Mouse (Mus musculus): ENCODE results near the gene Hoxd10.

Hoxd10 gene

DNA sequence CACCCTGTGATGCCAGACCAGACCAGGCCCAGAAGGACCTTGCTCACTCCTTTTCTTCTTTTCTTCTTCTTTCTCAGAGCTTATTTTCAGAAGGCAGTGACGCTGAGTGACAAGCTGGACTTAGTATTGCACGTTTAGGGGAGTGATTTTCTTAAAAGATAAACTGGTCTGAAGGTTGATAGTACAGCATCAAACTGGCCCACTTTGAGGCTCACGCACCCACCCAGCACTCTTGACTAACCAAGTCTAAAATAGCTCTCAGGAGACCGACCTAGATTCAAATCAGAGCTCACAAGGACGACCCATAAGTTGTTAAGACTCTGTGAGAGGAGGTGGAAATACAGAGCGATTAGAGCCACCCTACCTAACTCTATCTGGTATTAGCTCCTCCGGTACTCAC lies 25.3 kb upstream of the Hoxd10 start:
- DNase-seq (ENCODE audit: low spot score in 2 of 2) = no peak

DNA sequence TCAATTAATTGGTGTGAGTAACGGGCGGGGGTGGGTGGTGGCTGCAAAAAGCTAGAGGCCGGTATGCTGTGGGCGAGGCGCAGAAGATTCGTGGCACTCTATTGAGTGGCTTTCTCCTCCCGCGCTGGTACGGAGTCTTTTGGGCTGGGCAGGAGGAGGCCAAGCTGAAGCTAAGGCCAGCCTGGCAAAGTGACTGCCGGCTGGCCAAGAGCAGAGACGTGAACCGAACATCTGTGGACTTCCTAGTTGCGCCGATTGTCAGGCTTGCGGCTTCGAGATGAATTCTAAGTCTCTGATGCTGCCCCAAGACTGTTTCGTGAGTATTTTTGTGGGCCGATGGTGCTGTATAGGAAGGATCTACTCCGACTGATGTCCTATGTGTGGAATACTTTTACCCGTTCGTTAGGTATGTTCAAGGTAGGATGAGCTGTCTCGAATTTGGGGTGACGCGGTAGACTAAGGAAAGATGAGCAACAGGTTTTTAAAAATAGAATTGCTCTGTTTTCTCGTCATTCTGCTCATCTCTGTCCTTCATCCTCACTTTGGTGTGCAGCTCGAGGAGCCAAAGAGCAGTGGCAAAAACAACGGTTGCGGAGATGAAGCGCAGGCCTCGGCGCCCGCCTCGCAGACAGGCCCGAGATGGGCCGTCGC lies 24.4 kb upstream of the Hoxd10 start:
- no peak for DNase-seq (ENCODE audit: low spot score in 2 of 2)

DNA sequence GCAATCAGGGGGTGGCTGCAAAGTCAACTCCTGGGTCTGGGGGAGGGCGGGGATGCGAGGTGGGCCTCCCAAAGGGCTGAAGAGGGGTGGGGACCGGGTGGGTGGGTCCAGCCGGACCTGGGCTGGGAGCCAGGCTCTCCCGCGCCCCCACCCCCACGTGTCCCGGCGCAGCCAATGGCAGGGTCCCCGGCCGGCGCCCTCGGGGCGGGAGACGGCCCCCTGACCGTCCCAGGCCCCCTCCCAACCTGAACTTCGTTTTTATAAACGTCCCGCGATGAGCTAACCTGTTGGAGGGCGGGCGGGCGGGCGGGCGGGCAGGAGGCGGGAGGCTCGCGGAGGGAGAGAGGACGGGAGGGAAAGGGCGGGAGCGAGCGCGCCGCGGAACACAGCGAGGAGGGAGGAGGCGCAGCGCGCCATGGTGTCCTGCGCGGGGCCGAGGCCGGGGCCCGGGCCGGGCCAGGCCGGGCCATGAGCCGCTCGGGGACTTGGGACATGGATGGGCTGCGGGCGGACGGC lies 23.8 kb upstream of the Hoxd10 start, which contains the start of gene Hoxd13:
Hoxd13 (plus strand) TSS at position 469 of the 516 bp plus-strand sequence.
- DNase-seq (ENCODE audit: low spot score in 2 of 2) = no peak

DNA sequence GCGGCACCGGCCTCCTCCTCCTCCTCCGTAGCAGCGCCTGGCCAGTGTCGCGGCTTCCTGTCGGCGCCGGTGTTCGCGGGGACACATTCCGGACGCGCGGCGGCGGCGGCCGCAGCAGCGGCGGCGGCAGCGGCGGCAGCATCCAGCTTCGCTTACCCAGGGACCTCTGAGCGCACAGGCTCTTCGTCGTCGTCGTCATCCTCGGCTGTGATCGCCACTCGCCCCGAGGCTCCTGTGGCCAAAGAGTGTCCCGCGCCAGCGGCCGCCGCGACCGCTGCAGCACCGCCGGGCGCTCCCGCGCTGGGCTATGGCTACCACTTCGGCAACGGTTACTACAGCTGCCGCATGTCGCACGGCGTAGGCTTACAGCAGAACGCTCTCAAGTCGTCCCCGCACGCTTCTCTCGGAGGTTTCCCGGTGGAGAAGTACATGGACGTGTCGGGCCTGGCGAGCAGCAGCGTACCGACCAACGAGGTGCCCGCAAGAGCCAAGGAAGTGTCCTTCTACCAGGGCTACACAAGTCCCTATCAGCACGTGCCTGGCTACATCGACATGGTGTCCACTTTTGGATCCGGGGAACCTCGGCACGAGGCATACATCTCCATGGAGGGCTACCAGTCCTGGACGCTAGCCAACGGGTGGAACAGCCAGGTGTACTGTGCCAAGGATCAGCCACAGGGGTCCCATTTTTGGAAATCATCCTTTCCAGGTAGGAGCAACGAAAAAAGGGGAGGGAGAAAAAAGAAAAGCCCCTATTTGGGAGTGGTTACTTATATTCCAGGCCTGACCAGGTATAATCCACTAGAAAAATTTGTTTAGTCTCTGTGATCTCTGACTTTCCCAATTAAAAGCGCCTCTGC lies 23.1 kb upstream of the Hoxd10 start:
- no peak for DNase-seq (ENCODE audit: low spot score in 2 of 2)

DNA sequence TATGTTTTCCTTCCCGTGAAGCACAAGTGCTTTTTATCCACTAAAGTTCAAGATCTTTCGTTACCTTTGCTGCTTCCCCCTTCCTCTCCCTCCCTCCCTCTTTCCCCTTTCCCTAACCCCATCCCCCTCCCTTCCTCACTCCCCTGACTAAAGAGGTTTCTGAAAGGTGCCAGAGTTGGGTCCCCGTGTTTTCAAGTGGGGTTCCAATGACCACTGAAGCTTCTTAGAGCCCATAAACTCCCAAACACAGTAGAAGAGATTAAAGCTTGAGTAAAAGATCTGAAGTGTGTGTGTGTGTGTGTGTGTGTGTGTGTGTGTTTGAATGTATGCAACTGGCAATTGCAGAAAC lies 22.5 kb upstream of the Hoxd10 start:
- no peak for DNase-seq (ENCODE audit: low spot score in 2 of 2)

DNA sequence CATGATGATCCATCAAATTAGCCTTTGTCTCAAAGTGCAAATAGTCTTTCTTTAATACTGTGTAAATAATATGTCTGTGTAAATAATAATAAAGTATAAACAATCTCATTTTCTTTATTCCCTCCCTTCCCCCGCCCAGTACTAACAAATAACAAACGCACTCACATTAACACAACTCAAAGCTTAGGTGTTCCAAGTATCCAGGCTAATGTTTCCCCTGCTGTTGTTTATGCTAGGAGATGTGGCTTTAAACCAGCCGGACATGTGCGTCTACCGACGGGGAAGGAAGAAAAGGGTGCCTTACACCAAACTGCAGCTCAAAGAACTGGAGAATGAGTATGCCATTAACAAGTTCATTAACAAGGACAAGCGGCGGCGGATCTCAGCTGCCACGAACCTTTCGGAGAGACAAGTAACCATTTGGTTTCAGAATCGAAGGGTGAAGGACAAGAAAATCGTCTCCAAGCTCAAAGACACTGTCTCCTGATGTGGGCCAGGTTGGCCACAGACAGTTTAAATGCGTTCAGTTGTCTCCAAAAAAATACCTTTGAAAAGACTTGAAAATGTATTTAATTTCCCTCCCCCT lies 22.0 kb upstream of the Hoxd10 start:
- no peak for DNase-seq (ENCODE audit: low spot score in 2 of 2)

DNA sequence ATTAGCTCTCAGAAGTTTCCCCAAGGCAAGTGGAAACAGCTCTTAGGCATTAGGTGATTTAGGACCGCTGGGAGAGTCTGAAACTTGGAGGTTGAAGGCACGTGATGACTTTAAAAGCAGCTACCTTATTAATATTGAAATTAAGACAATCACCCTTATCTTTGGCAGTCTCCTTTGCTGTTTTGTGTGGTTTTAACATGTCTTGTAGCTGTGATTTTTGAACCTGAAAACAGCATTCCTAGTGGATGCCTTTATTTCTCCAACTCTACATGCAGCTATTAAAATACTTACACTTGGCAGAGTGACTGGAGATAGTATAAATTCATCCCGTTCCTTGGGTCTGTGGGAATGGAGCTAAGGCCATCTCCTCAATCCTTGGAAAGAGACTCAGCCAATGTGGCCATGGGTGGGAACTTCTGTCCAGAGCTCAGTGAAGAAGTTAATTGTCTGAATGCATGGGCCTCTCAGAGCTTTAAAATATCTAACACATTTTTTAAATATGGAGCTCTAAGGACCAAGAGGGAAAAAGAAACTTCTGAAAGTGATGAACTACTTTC lies 21.0 kb upstream of the Hoxd10 start:
- DNase-seq (ENCODE audit: low spot score in 2 of 2) = no peak

DNA sequence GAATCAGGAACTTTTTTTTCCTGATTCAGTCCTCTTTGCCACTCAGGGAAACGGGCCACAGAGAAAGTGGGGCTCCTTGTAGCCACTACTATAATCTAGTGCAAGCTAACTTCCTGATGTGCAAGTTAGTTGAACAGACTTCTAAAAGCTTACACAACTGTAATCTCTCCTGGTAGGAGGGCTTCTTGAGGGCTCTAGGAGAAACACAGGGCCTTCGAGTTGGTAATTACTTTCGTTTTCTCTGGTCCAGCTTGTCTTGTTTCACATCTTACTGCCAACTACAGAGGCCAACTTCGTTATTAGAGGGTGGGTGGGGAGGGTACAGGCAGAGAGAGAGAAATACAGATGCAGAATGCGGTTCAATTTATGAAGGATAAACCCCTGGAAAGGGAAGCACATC lies 19.9 kb upstream of the Hoxd10 start:
- no peak for DNase-seq (ENCODE audit: low spot score in 2 of 2)

DNA sequence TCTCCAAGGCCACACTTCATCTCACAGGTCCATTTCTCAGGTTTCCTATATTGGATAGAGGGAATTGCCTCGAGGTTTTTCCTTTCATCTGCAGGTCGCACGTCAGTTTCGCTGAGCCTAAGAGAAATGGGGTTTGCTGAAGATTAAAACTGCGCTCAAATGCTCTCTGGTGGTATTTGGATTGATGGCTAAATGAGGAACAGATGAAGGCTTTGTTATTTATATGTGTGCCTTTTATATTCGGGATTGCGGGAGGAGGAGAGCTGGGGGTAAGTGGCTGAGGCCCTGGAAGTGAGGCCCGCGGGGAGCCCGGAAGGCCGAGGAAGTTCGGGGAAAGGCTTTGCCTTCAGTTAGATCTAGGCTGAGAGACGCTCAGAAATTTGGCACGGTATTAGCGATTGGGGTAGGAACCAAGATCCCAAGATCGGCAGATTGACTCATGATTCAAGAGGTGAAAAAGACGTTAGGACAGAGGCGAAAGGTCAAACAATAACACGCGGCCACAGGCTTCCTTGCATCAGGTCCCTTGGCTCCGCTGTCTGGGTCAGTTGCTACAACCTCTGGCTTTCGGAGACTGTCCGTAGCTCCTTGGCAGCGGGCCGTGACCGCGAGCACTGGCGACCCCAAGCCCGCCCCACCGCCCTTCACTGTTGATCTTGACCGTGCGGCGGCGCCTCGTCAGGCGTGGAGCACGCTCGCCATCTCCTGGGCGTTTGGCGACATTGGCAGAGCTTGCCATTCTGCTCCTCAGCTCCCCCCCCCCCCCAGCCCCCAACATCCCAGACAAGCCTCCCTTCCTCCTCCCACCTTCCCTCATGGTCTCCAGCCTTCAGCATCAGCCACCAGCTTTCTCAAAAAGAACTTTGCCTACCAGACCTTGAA lies 19.0 kb upstream of the Hoxd10 start:
- DNase-seq (ENCODE audit: low spot score in 2 of 2) = no peak

DNA sequence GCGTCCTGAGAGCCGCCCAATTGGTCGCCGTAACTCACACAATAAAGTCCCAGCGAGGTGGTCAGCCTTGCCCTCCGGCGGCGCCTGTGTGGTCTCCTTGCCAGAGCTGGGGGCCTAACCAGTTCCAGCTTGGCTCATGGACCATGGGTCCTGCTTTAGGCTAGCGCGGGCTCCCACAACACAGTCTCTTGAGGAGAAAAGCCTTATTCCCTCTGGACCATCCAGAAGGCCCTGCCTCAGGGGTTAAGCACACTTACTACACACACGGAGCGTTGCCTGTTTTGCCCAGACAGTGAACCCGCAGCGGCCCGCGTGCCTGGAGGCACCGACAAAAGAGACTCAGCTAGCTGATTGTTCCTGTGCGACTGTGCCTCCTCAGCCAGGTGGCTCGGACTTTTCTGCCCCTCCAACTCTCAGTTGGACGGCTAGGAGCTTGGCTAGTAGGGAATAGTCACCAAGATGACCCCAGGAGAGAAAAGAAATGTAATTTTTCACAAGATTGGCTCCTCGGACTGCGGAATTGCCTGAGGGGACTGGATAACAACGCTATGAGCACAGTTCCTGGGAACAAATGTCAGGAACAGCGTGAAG lies 17.8 kb upstream of the Hoxd10 start:
- no peak for DNase-seq (ENCODE audit: low spot score in 2 of 2)

DNA sequence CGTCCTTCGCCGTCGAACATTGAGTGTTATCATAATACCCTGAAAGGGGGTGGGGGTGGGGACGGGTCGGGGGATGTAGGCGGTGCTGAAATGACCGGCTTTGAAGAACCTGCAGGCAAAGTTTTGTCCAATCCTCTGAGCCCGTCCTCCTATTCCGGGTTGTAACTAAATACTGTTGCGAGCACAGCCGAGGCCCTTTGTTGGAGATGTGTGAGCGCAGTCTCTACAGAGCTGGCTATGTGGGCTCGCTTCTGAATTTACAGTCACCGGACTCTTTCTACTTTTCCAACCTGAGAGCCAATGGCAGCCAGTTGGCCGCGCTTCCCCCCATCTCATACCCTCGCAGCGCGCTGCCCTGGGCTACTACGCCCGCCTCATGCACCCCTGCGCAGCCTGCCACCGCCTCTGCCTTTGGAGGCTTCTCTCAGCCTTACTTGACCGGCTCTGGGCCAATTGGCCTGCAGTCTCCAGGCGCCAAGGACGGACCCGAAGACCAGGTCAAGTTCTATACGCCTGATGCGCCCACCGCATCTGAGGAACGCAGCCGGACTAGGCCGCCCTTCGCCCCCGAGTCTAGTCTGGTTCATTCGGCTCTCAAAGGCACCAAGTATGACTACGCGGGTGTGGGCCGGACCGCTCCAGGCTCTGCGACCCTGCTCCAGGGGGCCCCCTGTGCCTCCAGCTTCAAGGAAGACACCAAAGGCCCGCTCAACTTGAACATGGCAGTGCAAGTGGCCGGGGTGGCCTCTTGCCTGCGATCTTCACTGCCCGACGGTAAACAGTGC lies 16.7 kb upstream of the Hoxd10 start, which contains the start of gene Hoxd12:
Hoxd12 (plus strand) TSS at position 133 of the 785 bp plus-strand sequence.
- DNase-seq (ENCODE audit: low spot score in 2 of 2) = no peak

DNA sequence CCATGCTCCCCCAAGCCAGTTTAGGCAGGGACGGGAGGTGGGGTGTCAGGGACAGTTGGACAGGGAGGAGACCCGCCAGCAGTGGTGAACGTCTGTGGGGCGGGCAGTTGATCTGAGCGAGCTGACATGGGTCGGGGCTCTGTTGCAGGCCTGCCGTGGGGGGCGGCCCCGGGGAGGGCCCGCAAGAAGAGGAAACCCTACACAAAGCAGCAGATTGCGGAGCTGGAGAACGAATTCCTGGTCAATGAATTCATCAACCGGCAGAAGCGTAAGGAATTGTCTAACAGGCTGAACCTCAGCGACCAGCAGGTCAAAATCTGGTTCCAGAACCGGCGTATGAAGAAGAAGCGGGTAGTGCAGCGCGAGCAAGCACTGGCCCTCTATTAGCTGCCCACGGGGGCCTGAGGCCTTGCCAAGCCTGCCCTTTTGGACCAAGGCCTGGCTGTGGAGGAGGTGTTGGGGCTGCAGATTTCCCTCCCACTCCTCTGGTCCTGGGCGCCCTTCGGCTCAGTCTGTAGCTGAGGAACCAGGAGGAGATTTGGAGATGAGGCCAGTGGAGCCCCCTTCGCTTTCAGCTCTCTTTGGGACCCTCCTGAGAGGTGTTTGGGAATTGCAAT lies 15.9 kb upstream of the Hoxd10 start:
- no peak for DNase-seq (ENCODE audit: low spot score in 2 of 2)

DNA sequence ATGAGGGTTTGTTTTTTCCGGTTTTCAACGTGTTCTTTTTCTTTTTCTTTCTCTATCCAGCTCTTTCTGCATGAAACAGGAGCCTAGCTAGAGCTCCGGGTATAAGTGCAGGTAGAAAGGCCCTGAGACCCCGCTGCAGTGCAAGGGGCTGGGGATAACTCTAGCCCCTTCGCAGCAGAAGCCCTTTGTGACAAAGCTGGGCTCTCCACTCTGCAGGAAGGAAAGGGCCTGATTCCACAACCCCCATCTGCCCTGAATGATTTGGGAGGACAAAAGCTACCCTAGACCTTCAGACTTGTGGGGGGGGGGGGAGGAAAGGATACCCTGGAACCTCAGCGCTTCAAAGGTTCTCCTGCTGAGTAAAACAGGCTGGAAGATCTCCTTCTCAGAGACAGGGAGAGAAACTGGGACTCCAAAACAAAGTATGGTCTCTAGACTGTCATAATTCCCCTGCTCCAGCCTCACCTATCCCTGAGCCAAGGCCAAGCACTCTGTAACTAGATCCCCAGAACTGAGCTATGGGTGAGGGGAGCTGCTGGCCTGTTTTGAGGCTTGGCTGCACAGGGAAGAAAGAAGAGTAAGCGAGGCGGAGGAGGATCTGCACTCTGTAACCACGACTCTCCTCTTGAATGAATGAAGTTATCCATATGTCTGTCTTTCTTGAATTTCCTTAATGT lies 15.2 kb upstream of the Hoxd10 start:
- DNase-seq (ENCODE audit: low spot score in 2 of 2) = no peak

DNA sequence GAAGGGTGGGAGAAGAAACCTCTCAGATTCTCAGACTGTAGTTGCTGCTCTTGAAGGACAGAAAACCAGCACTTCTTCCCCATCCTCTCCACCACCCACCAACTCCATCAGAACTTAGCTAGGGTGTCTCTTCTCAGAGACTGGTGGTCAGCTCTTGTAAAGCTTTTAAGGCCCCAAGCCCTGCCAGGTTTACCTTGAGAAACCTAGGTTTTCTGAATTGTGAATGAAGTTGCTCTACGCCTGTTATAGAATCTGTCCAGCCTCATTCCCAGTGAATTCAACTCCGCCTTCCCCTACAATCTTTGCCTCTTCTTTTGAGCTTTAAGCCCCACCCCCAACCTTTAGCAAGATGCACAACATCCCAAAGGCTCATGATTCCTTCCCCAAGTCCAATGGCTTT lies 14.6 kb upstream of the Hoxd10 start:
- no peak for DNase-seq (ENCODE audit: low spot score in 2 of 2)

DNA sequence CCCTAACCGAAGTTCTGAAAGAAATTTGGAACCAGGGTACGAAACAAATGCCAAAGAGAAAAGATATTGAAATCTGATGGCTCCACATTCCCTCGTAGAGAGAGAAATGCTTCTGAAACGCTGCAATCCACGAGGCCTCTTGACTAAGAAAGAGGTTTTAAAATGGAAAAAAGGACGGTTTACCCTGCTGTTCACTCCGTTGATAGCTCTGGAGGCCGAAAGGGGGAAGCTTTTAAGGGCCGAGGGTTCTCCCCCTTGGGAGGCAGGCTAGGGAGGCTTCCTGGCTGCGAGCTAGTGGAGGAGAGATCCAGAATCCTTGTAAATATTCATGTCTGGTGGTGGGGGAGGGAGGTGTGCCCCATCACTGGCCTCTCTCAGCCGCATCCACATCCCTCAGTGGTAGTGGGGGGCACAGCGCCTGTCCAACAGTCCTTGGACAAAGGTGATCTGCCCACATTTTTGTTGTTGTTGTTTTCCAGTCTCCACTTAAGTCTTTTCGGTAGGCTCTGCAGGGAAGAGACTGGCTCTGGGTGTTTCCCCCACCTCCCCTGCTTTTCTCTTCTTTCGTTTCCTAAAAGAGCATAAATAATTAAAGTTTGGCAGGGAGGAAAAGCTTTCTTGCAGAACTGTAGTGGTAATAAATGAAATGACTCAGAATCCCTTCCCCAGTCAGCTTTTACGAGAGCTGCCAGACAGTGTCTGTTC lies 12.7 kb upstream of the Hoxd10 start, which contains the start of gene Hoxd11:
Hoxd11 (plus strand) TSS at position 667 of the 705 bp plus-strand sequence.
- no peak for DNase-seq (ENCODE audit: low spot score in 2 of 2)

DNA sequence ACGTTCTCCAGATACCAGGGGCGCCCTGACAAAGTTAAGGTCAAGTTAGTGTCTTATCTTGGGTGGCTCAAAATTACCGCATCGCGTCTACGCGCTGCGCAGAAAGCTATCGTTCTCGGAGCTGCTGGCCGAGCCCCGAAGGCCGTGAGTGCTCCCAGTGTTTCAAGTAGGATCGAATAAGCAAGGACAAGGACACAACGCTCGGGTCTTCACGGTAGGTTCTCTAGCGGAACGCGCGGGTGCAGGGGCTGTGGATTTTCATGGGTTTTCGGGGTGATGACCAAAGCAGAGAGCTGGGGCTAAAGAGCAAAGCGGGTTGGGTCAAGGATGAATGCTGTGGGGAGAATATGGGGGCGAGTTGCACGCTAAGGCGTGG lies 12.1 kb upstream of the Hoxd10 start:
- no peak for DNase-seq (ENCODE audit: low spot score in 2 of 2)

DNA sequence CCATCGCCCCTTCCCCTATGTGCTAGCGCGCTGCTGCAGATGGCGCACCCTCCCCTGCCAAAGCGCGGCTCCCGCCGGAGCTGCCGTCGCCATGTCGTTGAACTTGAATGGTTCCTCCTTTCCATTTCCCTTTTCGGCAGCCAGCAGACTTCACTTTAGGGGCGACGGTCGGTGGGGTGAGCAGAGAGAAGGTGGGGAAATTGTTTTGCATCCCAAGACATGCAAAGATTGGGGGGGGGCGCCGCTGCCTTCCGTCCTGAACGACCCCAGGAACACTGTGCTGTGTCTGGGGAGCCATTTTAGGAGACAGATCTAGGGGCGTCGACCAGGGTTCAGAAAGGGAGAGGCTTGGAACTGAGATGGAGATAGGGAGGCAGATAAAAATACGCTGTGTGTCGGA lies 11.7 kb upstream of the Hoxd10 start:
- no peak for DNase-seq (ENCODE audit: low spot score in 2 of 2)
